ENCODE assay signal across 11 mouse cellular contexts in the genomic region with DNA sequence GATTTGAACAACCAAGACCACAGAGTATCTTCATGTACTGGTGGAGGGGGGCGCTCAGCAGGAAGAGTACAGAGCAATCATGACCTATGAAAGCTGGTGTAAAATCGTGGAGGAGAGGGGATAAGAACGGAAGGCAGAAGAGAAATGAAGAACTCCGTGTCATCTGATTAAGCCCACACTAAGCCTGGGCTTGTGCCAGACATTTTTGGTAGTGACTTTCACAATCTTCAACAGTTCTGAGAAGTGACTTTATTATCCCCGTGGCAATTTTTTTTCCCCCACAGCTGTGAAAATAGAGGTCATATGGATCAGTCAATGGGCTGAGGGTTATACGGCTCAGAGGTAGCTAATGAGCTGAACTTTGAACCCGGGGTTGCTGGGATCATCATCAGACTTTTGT.
A peak's percentile ranks its signal among the peaks of the same experiment; 100 is the strongest.
DNase-seq lines count a peak whose midpoint lies in the region; ATAC-seq and TF ChIP-seq lines count a peak whose summit lies in the region.
"Had no signal": no experiment of that assay in that cellular context is flagged by ENCODE, and none has a peak within 500 bp of the region (broad histone marks: within the 10 kb centered on the region; RNA-seq: fewer than 3 reads in every experiment).

No protein-coding gene starts in this region.

- 64% methylated on average over 7 of the region's 7 CpGs for WGBS in intestine, embryonic 15.5 days
- 54% methylated on average over 7 of the region's 7 CpGs for WGBS in intestine, postnatal 0 days

- H3K36me3 ChIP-seq in intestine, embryonic 15.5 days: no peaks in the 10 kb centered on the region
- H3K36me3 ChIP-seq in intestine, postnatal 0 days (ENCODE audit: control insufficient read depth, insufficient read depth): no peaks in the 10 kb centered on the region
- H3K36me3 ChIP-seq: lung, embryonic 15.5 days had no signal

- no peak for TF ChIP-seq CTCF in intestine, postnatal 0 days (IDR thresholded peaks at IDR 0.05; ENCODE audit: low read depth)

- H3K9me3 ChIP-seq in intestine, embryonic 15.5 days: no peaks in the 10 kb centered on the region
- no peaks in the 10 kb centered on the region for H3K9me3 ChIP-seq in intestine, postnatal 0 days (ENCODE audit: control insufficient read depth)
- H3K9me3 ChIP-seq: lung, embryonic 15.5 days had no signal

- H3K27ac ChIP-seq in intestine, embryonic 15.5 days: no peak overlapping the region
- no peak overlapping the region for H3K27ac ChIP-seq in intestine, postnatal 0 days (ENCODE audit: low read depth, low read length)
- H3K27ac ChIP-seq: lung, embryonic 15.5 days had no signal

- peak; percentile 82 for DNase-seq in adipocyte (ENCODE audit: low spot score)
- DNase-seq in fat pad, adult 2 months (ENCODE audit: extremely low read depth, low read depth, low spot score): peak; percentile 18
- DNase-seq in right cerebral cortex, postnatal 25 days: no peak
- no peak for DNase-seq in c-Kit-positive CD71-positive TER-119-positive erythroid progenitor cells, embryonic 14.5 days (ENCODE audit: low spot score)
- DNase-seq: layer of hippocampus, postnatal 36 days; thymus, postnatal 25 days had no signal

- no peak overlapping the region for H3K4me3 ChIP-seq in intestine, embryonic 15.5 days (replicated peaks)
- no peak overlapping the region for H3K4me3 ChIP-seq in intestine, postnatal 0 days (ENCODE audit: low read depth, low read length)
- H3K4me3 ChIP-seq: lung, embryonic 15.5 days had no signal

- H3K9ac ChIP-seq in intestine, embryonic 15.5 days: no peak overlapping the region
- no peak overlapping the region for H3K9ac ChIP-seq in intestine, postnatal 0 days (ENCODE audit: low read depth, low read length)
- H3K9ac ChIP-seq: lung, embryonic 15.5 days had no signal

- no peaks in the 10 kb centered on the region for H3K27me3 ChIP-seq in intestine, embryonic 15.5 days (replicated peaks)
- H3K27me3 ChIP-seq in intestine, postnatal 0 days (replicated peaks; ENCODE audit: control insufficient read depth, insufficient read depth, low read length): no peaks in the 10 kb centered on the region
- H3K27me3 ChIP-seq: lung, embryonic 15.5 days had no signal

- H3K4me1 ChIP-seq in intestine, embryonic 15.5 days (replicated peaks): no peaks in the 10 kb centered on the region
- H3K4me1 ChIP-seq in intestine, postnatal 0 days (replicated peaks; ENCODE audit: control insufficient read depth, insufficient read depth, low read length): peaks cover 5% of the 10 kb centered on the region; the same call in 1 of the 2 replicates

- peak; percentile 20; the same call in 1 of the 2 replicates for ATAC-seq in intestine, embryonic 15.5 days
- no peak for ATAC-seq in intestine, postnatal 0 days
- ATAC-seq in megakaryocyte, adult 5-6 weeks (ENCODE audit: poor library complexity, severe bottlenecking): peak; percentile 38
- ATAC-seq: activated CD4-positive, CD25-positive, alpha-beta regulatory T cell, adult 4 months had no signal

- no peak overlapping the region for H3K4me2 ChIP-seq in intestine, embryonic 15.5 days (replicated peaks)
- no peak overlapping the region for H3K4me2 ChIP-seq in intestine, postnatal 0 days (replicated peaks; ENCODE audit: low read depth)
- H3K4me2 ChIP-seq: lung, embryonic 15.5 days had no signal

Comparison
In these comparisons a context has a peak if more than half of its experiments do, and no peak if none do; other contexts are left out.
1. DNase-seq: peak in adipocyte (single experiment) and fat pad, adult 2 months (single experiment); none in right cerebral cortex, postnatal 25 days (single experiment) and c-Kit-positive CD71-positive TER-119-positive erythroid progenitor cells, embryonic 14.5 days (single experiment).